Mouse (Mus musculus): ENCODE data around the gene 4930404N11Rik. TPM values are rescaled to one million over a fixed set of nuclear protein-coding genes. Genes with fewer than 3 reads are reported as not detected.

Gene 4930404N11Rik
- polyA plus RNA-seq, 1 experiment from 2014 or later: 3.0 TPM

DNA sequence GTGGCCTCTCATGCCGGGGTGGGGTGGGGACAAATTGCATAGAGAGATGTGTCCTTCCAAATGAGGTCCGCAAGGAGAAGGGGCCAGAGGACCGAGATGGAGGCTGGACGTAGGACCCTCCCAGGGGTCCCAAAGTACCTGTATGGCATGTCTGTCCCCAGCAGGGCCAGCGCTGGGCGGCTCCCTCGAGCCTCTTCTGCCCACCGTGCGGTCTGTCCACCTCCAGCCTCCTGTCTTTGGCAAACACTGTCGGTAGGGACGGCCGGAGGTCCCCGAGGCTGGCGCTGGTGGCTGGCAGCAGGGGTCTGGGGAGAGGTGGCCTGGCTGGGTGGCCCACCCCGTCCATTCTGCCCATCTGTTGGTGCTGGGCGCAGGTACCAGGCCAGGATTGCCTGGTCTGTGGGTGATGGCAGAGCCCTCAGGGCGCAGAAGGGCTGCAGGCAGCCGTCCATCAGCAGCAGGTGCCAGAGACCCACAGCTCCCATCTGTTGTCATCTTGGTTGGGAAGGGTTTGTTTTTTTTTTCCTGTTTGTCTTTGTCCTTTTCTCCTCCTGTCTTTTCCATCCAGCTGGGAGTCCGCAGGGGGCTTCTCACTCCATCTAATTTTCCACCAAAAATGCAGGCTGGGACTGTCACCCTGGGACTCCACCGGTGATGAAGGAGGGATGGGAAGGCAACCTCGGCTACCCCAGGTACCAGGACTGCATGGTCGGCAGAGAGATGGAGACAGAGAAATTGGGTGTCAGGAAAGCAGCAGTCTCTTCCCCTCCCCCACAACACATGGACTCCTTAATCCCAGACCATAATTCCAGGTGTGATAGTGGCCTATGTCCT is 35.0 kb upstream of the 4930404N11Rik start:
- WGBS: 57% methylated on average over 22 of the region's 22 CpGs
- Histone ChIP-seq H3K36me3 (peaks cover 34% of the 10 kb centered on the region), H3K27ac (no peak overlapping the region), H3K4me1 (peaks cover 35% of the 10 kb centered on the region), H3K4me2 (no peak overlapping the region), H3K27me3 (no peaks in the 10 kb centered on the region), H3K9ac (no peak overlapping the region), H3K9me3 (no peaks in the 10 kb centered on the region), H3K4me3 (no peak overlapping the region)
- no peak for ATAC-seq (ENCODE audit: borderline replicate concordance, extremely low read depth, low FRiP score, low TSS enrichment)

DNA sequence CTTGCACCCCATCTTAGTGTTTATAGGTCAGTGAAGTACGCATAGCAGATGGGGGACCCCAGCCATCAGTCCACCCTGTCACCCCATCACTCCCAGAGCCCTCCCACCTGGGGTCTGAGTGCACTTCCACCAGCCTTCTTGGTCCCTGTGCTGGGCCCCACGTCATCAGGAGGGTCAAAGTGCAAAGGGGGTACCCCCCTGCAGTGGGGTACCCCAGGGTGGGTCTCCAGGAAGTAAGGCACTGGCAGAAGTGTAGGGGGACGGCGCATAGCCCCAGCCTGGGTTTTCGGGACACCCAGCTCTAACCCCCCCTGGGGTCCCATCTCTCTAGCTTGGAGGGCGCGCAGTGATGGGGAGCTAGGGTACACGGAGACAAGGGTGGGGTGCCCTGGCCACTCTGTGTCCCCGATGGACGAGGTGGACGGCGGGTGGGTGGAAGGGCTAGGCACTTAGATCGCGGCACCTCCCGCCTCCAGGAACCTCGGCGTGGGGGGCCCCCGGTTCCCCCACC is 34.2 kb upstream of the 4930404N11Rik start:
- no peaks in the 10 kb centered on the region for H3K27me3 ChIP-seq
- no peak for ATAC-seq (ENCODE audit: borderline replicate concordance, extremely low read depth, low FRiP score, low TSS enrichment)
- H3K36me3 ChIP-seq: peaks cover 31% of the 10 kb centered on the region
- H3K9me3 ChIP-seq: no peaks in the 10 kb centered on the region
- H3K4me1 ChIP-seq: peaks cover 33% of the 10 kb centered on the region
- H3K27ac ChIP-seq: no peak overlapping the region
- H3K9ac ChIP-seq: no peak overlapping the region
- 79% methylated on average over 18 of the region's 18 CpGs for WGBS
- no peak overlapping the region for H3K4me2 ChIP-seq
- H3K4me3 ChIP-seq: no peak overlapping the region

GRCm38 (mm10) chr10:81399296-81399695 is 33.7 kb upstream of the 4930404N11Rik start:
- no peak overlapping the region for H3K27ac ChIP-seq
- no peak overlapping the region for H3K4me3 ChIP-seq
- no peaks in the 10 kb centered on the region for H3K27me3 ChIP-seq
- ATAC-seq (ENCODE audit: borderline replicate concordance, extremely low read depth, low FRiP score, low TSS enrichment): no peak
- H3K9ac ChIP-seq: no peak overlapping the region
- H3K4me1 ChIP-seq: peaks cover 28% of the 10 kb centered on the region
- H3K36me3 ChIP-seq: peaks cover 26% of the 10 kb centered on the region
- WGBS: 67% methylated on average over 5 of the region's 5 CpGs
- H3K4me2 ChIP-seq: no peak overlapping the region
- H3K9me3 ChIP-seq: no peaks in the 10 kb centered on the region

DNA sequence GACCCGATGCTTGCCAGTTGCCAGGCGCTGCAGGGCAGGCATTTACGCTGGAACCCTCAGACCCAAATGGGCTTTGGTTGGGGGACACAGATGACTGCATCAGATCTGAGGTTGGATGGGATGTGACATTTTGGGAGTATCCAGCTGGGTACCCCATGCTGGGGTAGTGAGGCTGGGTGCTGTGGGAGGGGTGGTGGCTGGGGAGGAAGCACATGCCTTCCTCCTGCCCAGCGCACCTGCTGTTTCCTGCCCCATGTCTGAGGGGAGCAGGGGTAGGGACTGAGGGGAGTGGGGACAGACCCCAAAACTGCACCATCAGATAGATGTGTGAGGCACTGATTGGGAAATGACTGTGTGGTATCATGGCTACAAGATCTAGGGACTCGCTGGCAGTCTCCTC is 31.1 kb upstream of the 4930404N11Rik start:
- H3K4me2 ChIP-seq: no peak overlapping the region
- peaks cover 22% of the 10 kb centered on the region for H3K36me3 ChIP-seq
- H3K4me3 ChIP-seq: no peak overlapping the region
- H3K9me3 ChIP-seq: no peaks in the 10 kb centered on the region
- H3K9ac ChIP-seq: no peak overlapping the region
- H3K27ac ChIP-seq: no peak overlapping the region
- H3K27me3 ChIP-seq: no peaks in the 10 kb centered on the region
- 84% methylated on average over 5 of the region's 5 CpGs for WGBS
- no peak for ATAC-seq (ENCODE audit: borderline replicate concordance, extremely low read depth, low FRiP score, low TSS enrichment)
- peaks cover 28% of the 10 kb centered on the region for H3K4me1 ChIP-seq

GRCm38 (mm10) chr10:81395865-81396264 is 30.2 kb upstream of the 4930404N11Rik start:
- H3K27me3 ChIP-seq: no peaks in the 10 kb centered on the region

DNA sequence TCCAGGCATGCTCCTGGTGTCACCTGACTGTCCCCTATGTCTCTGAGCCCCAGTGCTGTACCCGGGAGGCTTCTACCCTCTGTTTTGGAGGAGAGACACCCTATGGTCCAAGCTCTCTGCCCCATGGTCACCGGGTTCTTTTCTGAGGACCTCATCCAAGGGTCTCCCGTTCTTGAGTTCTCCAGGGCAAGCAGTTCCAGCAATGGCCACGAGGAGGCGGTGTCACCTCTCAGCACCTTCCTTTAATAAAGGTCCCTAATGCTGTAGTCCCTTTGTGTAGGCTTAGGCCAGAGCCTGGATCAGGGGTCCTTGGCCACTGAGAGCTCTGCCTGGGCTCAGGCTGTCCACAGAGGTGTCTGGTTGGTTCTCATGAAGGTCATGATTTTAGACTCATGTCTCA is 29.5 kb upstream of the 4930404N11Rik start:
- Histone ChIP-seq H3K9me3 (no peaks in the 10 kb centered on the region), H3K36me3 (peaks cover 16% of the 10 kb centered on the region), H3K27ac (no peak overlapping the region), H3K4me1 (peaks cover 19% of the 10 kb centered on the region), H3K4me2 (no peak overlapping the region), H3K27me3 (no peaks in the 10 kb centered on the region), H3K4me3 (no peak overlapping the region), H3K9ac (no peak overlapping the region)
- 10% methylated on average over 5 of the region's 5 CpGs for WGBS
- ATAC-seq (ENCODE audit: borderline replicate concordance, extremely low read depth, low FRiP score, low TSS enrichment): no peak

More at GRCm38 (mm10) chr10:81395865-81396264, 30.2 kb upstream of the 4930404N11Rik start:
- Histone ChIP-seq H3K4me1 (peaks cover 19% of the 10 kb centered on the region), H3K4me2 (no peak overlapping the region), H3K27ac (no peak overlapping the region), H3K9me3 (no peaks in the 10 kb centered on the region), H3K9ac (no peak overlapping the region), H3K4me3 (no peak overlapping the region), H3K36me3 (peaks cover 22% of the 10 kb centered on the region)
- 86% methylated on average over 4 of the region's 4 CpGs for WGBS
- ATAC-seq (ENCODE audit: borderline replicate concordance, extremely low read depth, low FRiP score, low TSS enrichment): no peak

DNA sequence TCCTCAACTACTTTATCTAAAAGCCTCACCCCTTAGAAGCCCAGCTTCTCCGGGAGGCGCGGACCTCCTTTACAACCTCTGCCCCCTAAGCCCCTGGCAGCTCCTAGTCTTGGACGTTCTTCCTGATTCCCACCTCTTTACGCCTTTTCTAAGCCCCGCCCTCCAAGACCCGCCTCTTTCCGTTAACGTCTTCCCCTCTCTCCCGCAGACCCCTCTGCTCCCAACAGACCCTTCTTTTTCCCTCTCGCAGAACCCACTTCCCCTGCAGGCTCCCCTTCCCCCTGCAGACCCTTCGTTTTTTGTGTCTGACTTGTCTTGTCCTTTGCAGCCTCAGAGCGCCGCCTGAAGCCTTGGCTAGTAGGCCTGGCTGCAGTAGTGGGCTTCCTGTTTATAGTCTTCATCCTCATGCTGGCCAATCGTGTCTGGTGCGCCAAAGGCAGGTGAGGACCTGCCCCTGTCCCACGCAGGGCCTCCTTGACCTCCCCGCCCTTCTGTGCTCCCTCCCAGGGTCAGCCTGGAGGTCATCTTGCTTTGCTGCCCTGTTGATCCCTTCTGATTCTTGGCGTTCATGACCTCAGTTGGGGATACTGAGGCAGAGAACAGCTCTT is 27.9 kb upstream of the 4930404N11Rik start:
- Histone ChIP-seq H3K36me3 (peaks cover 7% of the 10 kb centered on the region; the same call in 1 of the 2 replicates), H3K4me1 (peaks cover 27% of the 10 kb centered on the region), H3K4me3 (peak overlapping the region; percentile 30), H3K27ac (peak overlapping the region; percentile 71), H3K4me2 (peak overlapping the region; percentile 65), H3K9ac (peak overlapping the region; percentile 42), H3K27me3 (no peaks in the 10 kb centered on the region), H3K9me3 (no peaks in the 10 kb centered on the region)
- WGBS: 6% methylated on average over 19 of the region's 19 CpGs
- no peak for ATAC-seq (ENCODE audit: borderline replicate concordance, extremely low read depth, low FRiP score, low TSS enrichment)

- no peaks in the 10 kb centered on the region for H3K9me3 ChIP-seq
- H3K9ac ChIP-seq: peak within 1 kb of the TSS; percentile 42
- peak within 1 kb of the TSS; percentile 65 for H3K4me2 ChIP-seq
- no peak for ATAC-seq (ENCODE audit: borderline replicate concordance, extremely low read depth, low FRiP score, low TSS enrichment)
- WGBS: 52% methylated on average over 14 of the region's 14 CpGs
- no peaks in the 10 kb centered on the region for H3K27me3 ChIP-seq
- peak within 1 kb of the TSS; percentile 71 for H3K27ac ChIP-seq
- H3K4me3 ChIP-seq: peak within 1 kb of the TSS; percentile 30
- H3K36me3 ChIP-seq: peaks cover 11% of the 10 kb centered on the region
- peaks cover 27% of the 10 kb centered on the region for H3K4me1 ChIP-seq
These were observed 27.2 kb upstream of the 4930404N11Rik start, which contains the start of gene Smim24 for GRCm38 (mm10) chr10:81392781-81393185. Smim24 (plus strand) TSS chr10:81393051.

GRCm38 (mm10) chr10:81392270-81392669 is 26.7 kb upstream of the 4930404N11Rik start:
- H3K9me3 ChIP-seq: no peaks in the 10 kb centered on the region
- peaks cover 16% of the 10 kb centered on the region for H3K36me3 ChIP-seq
- H3K27ac ChIP-seq: no peak overlapping the region
- no peak overlapping the region for H3K9ac ChIP-seq
- H3K27me3 ChIP-seq: no peaks in the 10 kb centered on the region
- H3K4me2 ChIP-seq: no peak overlapping the region
- no peak for ATAC-seq (ENCODE audit: borderline replicate concordance, extremely low read depth, low FRiP score, low TSS enrichment)
- H3K4me1 ChIP-seq: peaks cover 27% of the 10 kb centered on the region
- no peak overlapping the region for H3K4me3 ChIP-seq
- 79% methylated on average over 6 of the region's 6 CpGs for WGBS

- no peak for ATAC-seq (ENCODE audit: borderline replicate concordance, extremely low read depth, low FRiP score, low TSS enrichment)
These were observed 25.0 kb upstream of the 4930404N11Rik start for GRCm38 (mm10) chr10:81390678-81390965.

GRCm38 (mm10) chr10:81389801-81390677 is 24.4 kb upstream of the 4930404N11Rik start:
- H3K4me3 ChIP-seq: no peak overlapping the region
- WGBS: 60% methylated on average over 23 of the region's 23 CpGs
- peaks cover 38% of the 10 kb centered on the region for H3K4me1 ChIP-seq
- peak overlapping the region; percentile 9; the same call in 1 of the 2 replicates for H3K27ac ChIP-seq
- H3K9me3 ChIP-seq: no peaks in the 10 kb centered on the region
- H3K9ac ChIP-seq: peak overlapping the region; percentile 15; the same call in 1 of the 2 replicates
- H3K27me3 ChIP-seq: no peaks in the 10 kb centered on the region
- no peak overlapping the region for H3K4me2 ChIP-seq
- peaks cover 27% of the 10 kb centered on the region for H3K36me3 ChIP-seq
- peak; percentile 21; the same call in 1 of the 2 replicates for ATAC-seq (ENCODE audit: borderline replicate concordance, extremely low read depth, low FRiP score, low TSS enrichment)

More at GRCm38 (mm10) chr10:81390678-81390965, 25.0 kb upstream of the 4930404N11Rik start:
- H3K4me1 ChIP-seq: peaks cover 32% of the 10 kb centered on the region
- H3K4me3 ChIP-seq: no peak overlapping the region
- H3K4me2 ChIP-seq: no peak overlapping the region
- WGBS: 87% methylated on average over 13 of the region's 13 CpGs
- H3K9me3 ChIP-seq: no peaks in the 10 kb centered on the region
- H3K36me3 ChIP-seq: peaks cover 27% of the 10 kb centered on the region
- H3K27me3 ChIP-seq: no peaks in the 10 kb centered on the region
- H3K9ac ChIP-seq: no peak overlapping the region
- no peak overlapping the region for H3K27ac ChIP-seq

Data from lung, embryonic 15.5 days (tissue).